Mouse (Mus musculus) intestine, postnatal 0 days (tissue): Measurements from ENCODE around the gene Sst. TPM values are rescaled to one million over a fixed set of nuclear protein-coding genes. Genes with fewer than 3 reads are reported as not detected.

ENCODE experiments used
- ATAC-seq: fragments of 200-750 bp; cut with Nextera tagmentation; 2 replicates; pipeline ENCODE4 v1.8.0; 2017; ENCODE audit warnings: mild to moderate bottlenecking, moderate TSS enrichment, moderate library complexity
- H3K27ac ChIP-seq: fragments of 300-500 bp; sonication (generic); 2 replicates; pipeline ENCODE4 v1.5.1; 2014; ENCODE audit warnings: mild to moderate bottlenecking, low read depth, low read length, moderate library complexity
- H3K27me3 ChIP-seq: fragments of 300-500 bp; sonication (generic); replicated peaks from 2 replicates; pipeline ENCODE4 v1.6.1; 2014; ENCODE audit warnings: low read length, mixed read lengths; ENCODE audit not compliant: control insufficient read depth, insufficient read depth
- H3K36me3 ChIP-seq: fragments of 300-500 bp; sonication (generic); 2 replicates; pipeline ENCODE4 v1.6.1; 2014; ENCODE audit warnings: mild to moderate bottlenecking, moderate library complexity; ENCODE audit not compliant: control insufficient read depth, insufficient read depth
- H3K4me1 ChIP-seq: fragments of 300-500 bp; sonication (generic); replicated peaks from 2 replicates; pipeline ENCODE4 v1.6.1; 2014; ENCODE audit warnings: antibody characterized with exemption, low read length, mixed read lengths; ENCODE audit not compliant: control insufficient read depth, insufficient read depth
- H3K4me2 ChIP-seq: fragments of 300-500 bp; sonication (generic); replicated peaks from 2 replicates; pipeline ENCODE4 v1.6.1; 2014; ENCODE audit warnings: low read depth, mild to moderate bottlenecking, moderate library complexity
- H3K4me3 ChIP-seq: fragments of 300-500 bp; sonication (generic); 2 replicates; pipeline ENCODE4 v1.5.1; 2014; ENCODE audit warnings: low read depth, low read length
- H3K9ac ChIP-seq: fragments of 300-500 bp; sonication (generic); 2 replicates; pipeline ENCODE4 v1.6.1; 2014; ENCODE audit warnings: mild to moderate bottlenecking, low read depth, low read length
- H3K9me3 ChIP-seq: fragments of 300-500 bp; sonication (generic); 2 replicates; pipeline ENCODE4 v1.6.1; 2016; ENCODE audit warnings: mixed run types; ENCODE audit not compliant: control insufficient read depth
- CTCF ChIP-seq: sonication (generic); IDR thresholded peaks from 2 replicates; pipeline ENCODE4 v1.5.1; 2016; ENCODE audit warnings: low read depth, mild to moderate bottlenecking, control low read depth, antibody characterized with exemption, moderate library complexity
- whole genome bisulfite sequencing: fragments of 180-500 bp; shearing (Covaris S2); extraction: QIAGEN DNeasy Blood & Tissue Kit; methylation state at CpG from one replicate; pipeline ENCODE4 v1.1.7; 2014; 5-methylcytosine and 5-hydroxymethylcytosine counted together
- polyA plus RNA-seq: library from polyadenylated mRNA; unstranded; fragments of >200 nt; fragmentation: Nextera tagmentation; extraction: Ambion mirVana; gene quantifications from 2 replicates; pipeline ENCODE4 v1.2.1, GENCODE M21; 2015

Sst gene
- polyA plus RNA-seq, 1 experiment from 2014 or later, result 71.7 TPM

DNA sequence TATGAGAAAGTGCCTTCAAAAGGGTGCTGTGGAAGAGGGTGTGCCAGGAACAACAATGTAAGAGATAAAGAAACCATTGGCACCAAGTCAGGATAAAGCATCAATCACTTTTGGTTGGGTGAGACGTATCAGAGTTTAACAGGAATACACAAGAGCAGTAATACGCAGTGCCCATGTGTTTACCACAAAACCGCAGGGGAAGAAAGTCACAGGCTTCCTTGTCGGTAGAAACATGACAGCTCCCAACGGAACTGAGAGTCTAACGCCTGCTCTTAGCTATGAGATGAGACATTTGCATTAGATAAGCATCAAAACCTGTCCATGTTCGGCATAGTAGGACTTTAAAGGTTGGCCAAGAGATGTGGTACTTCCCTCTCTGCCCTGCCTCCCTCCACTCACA, 46.1 kb downstream of the Sst start:
- WGBS, result 82% methylated on average over 7 of the region's 7 CpGs

DNA sequence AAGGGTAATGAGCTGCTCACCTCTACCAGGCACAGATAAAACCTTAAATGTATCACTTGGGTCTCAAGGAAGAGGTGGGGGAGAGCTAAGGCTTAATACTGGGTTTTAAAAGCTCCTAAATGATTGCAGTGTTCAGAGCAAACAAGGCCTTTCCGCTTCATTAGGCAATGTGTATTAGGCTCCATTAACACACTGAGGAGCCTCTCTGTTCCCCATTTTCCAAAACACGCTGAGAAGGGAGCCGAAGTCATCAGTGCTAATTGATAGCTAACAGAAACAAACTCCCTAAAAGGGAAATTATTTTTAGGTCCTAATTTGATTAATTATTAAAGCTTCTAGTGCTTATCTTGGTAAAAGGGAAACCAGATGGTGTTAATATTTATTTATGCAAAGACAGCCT, 48.1 kb downstream of the Sst start:
- H3K9ac ChIP-seq, result no peak overlapping the region
- no peaks in the 10 kb centered on the region for H3K36me3 ChIP-seq
- H3K4me2 ChIP-seq, result no peak overlapping the region
- H3K27ac ChIP-seq, result no peak overlapping the region
- H3K27me3 ChIP-seq, result no peaks in the 10 kb centered on the region
- no peaks in the 10 kb centered on the region for H3K9me3 ChIP-seq
- H3K4me3 ChIP-seq, result no peak overlapping the region
- no peak for TF ChIP-seq CTCF
- 70% methylated on average over 3 of the region's 3 CpGs for WGBS
- ATAC-seq, result no peak
- no peaks in the 10 kb centered on the region for H3K4me1 ChIP-seq

More for the DNA sequence above, 46.1 kb downstream of the Sst start:
- TF ChIP-seq CTCF, result no peak
- no peak overlapping the region for H3K9ac ChIP-seq
- no peak overlapping the region for H3K4me2 ChIP-seq
- H3K4me1 ChIP-seq, result no peaks in the 10 kb centered on the region
- no peaks in the 10 kb centered on the region for H3K27me3 ChIP-seq
- no peak for ATAC-seq
- no peak overlapping the region for H3K4me3 ChIP-seq
- H3K27ac ChIP-seq, result no peak overlapping the region
- H3K9me3 ChIP-seq, result no peaks in the 10 kb centered on the region
- no peaks in the 10 kb centered on the region for H3K36me3 ChIP-seq

Other genes with a start within 250 kb of the Sst start
- not detected in 2 replicates for gene Rtp2, start 41.4 kb upstream of the Sst start, polyA plus RNA-seq
- not detected in 2 replicates for gene Gm37419, start 97.5 kb upstream of the Sst start, polyA plus RNA-seq
- 2.1 and 2.6 TPM in 2 replicates for gene Bcl6, start 97.9 kb upstream of the Sst start, polyA plus RNA-seq